Mouse (Mus musculus): ENCODE measurements around the gene Parp8.

The Parp8 gene

DNA sequence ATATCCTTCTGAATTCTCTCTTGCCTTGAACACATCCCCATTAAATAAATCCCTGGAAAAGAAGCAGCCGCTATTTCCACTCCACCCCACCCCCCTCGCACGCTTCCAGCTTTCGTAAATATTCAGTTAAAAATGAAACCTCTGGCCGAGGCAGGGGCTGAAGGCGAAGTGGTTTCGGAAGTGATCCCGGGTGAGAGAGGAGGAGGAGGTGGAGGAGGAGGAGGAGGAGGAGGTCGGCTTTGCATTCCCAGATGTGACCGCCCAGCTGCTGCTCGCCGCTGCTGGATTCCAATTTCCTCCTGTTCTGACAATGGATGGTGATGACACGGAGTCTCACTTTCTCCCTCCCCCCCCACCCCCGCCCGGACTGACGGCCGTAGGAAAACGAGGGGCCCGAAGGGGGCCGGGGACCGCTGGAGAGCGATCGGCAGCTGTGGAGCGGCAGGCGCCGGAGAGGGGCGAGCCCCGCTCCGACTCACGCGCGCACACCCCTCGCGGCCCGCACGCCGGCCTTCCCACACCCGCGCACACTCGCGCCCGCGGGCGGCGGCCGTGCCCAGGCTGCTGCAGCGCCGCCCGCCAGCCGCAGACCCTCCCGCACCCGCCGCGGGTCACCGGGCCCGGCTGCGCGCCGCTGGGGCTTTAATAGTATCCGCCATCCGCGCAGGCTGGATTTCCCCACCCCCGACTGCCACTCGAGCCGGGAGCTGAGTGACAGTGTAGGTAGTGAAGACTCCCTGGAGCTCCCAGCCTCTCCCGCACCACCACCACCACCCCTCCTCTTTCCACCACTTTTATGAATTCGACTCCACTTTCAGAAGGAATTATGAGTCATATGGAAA, at the start of gene Parp8:
Parp8 (minus strand) TSS at position 312 of the 842 bp plus-strand sequence.
- ATAC-seq (ENCODE audit: low TSS enrichment), result peak; percentile 80

GRCm38 (mm10) chr13:117062628-117063315, 37.4 kb upstream of the Parp8 start:
- no peak for ATAC-seq (ENCODE audit: low TSS enrichment)

DNA sequence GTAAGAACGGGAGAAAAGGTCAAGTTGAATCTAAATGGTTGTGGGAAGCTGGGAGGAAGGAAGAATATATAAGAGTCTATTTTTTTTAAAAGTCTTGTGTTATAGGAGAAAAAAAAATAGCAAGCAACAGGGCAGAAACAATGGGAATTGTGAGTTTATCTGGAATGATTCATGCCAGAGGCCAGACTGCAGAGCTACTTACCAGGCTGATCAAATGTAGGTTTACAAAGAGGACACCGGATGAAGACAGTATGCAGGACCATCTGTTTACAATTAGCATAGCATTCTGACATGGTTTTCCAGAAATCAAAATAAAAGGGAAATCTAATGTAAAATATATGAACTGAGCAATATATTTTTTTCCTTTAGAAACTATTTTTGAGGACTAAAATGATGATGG, 31.1 kb upstream of the Parp8 start:
- no peak for ATAC-seq (ENCODE audit: low TSS enrichment)

- ATAC-seq (ENCODE audit: low TSS enrichment), result no peak
Observed at GRCm38 (mm10) chr13:117054811-117055496, 29.6 kb upstream of the Parp8 start.

DNA sequence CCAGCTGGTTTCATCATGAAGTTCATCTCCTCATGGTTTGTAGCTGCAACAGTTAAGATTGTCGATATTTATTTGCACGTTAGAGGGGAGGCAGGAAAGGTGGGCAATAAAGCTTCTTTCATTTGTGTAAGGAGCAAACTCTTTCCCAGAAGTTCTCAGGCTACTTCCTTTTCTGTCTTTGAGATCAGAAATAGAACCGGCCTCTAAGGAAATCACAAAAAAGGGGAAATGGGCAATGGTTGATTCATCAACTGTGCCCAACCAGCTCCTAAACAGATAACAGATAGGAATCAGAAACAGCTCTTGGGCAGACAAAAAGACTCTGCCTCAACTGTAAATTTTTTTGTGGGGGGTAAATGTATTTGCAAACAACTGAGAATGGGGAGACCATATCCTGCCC, 27.4 kb upstream of the Parp8 start:
- no peak for ATAC-seq (ENCODE audit: low TSS enrichment)

DNA sequence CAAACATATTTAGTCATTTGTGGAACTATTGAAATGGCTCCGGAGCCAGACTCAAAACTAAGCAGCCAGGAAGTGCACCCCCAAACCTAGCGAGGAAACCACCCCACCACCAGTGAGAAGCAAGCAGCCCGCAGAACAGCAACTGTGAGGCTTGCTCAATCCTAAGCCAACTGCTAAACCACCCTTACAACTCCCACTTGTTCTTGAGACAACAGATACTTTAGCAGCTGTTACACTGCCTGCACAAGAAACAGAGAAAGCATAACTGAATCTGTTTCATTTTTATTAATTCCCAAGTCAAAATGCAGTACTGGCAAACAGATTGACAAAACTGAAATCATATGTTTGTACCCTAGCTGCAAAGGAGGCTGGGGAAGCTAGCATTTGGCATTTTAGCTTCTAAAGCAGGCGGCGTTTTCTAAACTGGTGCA, 23.2 kb upstream of the Parp8 start:
- peak; percentile 100 for ATAC-seq (ENCODE audit: low TSS enrichment)

- ATAC-seq (ENCODE audit: low TSS enrichment), result no peak
Observed at GRCm38 (mm10) chr13:117043567-117043966, 18.2 kb upstream of the Parp8 start.

DNA sequence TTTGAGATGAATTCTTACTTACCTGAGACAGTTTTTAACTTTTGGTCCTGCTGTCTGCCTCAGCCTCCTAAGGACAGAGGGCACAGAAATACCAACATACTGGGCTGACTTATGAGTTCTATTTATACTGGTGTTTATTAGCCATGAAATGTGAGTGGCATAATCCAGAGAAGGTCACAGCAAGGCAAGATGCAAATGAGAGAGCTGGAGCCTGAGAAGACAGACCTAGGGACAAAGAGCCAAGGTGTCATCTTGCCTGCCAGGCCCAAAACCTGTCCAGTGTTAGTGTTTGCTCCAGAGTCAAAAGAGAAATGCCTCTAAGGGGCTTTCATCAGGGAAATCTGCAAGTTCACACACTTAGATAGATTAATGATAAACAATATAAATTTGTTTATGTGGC, 15.7 kb upstream of the Parp8 start:
- no peak for ATAC-seq (ENCODE audit: low TSS enrichment)

- no peak for ATAC-seq (ENCODE audit: low TSS enrichment)
Observed at GRCm38 (mm10) chr13:117036277-117036676, 10.9 kb upstream of the Parp8 start.

DNA sequence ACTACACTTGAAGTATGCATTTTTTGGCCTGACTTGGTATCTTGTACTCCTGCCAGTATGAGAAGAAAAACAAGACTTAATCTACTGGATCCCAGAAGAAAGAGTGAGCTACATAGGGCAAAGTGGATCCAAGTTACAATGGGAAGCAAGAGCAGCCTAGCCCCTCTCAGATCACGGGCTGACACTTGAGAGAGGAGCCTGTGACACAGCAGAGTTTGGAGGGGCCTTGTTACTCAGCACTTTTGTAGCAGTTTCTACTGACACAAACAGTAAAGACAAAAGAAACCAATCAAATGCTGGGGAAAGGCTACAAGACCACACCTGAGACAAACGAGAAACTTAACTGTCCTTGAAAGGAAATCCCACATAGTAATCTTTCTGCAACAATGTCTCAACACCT, 9.8 kb upstream of the Parp8 start:
- no peak for ATAC-seq (ENCODE audit: low TSS enrichment)

GRCm38 (mm10) chr13:117034676-117035075, 9.3 kb upstream of the Parp8 start:
- no peak for ATAC-seq (ENCODE audit: low TSS enrichment)

GRCm38 (mm10) chr13:117033676-117034308, 8.5 kb upstream of the Parp8 start:
- no peak for ATAC-seq (ENCODE audit: low TSS enrichment)

- no peak for ATAC-seq (ENCODE audit: low TSS enrichment)
Observed at GRCm38 (mm10) chr13:117032402-117032801, 7.1 kb upstream of the Parp8 start.

DNA sequence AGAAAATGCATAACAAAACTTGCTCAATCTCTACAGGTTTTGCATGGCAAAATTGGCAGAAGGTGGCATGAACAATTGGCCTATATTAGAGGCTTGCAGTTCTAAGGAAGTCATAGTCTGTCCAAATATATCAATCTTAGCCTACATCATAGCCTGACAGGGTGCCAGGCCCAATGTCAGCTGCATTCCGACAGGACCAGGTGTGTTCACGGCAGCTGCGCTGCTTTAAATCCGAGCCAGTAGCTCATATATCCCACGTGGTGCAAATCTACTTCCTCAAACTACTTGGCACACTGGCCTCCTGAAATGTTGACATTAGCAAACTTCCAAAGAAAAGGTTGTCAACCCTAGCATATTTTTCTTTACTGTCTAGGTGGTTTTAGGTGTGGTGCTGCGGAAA, 6.2 kb upstream of the Parp8 start:
- ATAC-seq (ENCODE audit: low TSS enrichment), result no peak

GRCm38 (mm10) chr13:117028221-117028620, 2.9 kb upstream of the Parp8 start:
- no peak for ATAC-seq (ENCODE audit: low TSS enrichment)

- no peak for ATAC-seq (ENCODE audit: low TSS enrichment)
Observed at GRCm38 (mm10) chr13:117027336-117027735, 2.0 kb upstream of the Parp8 start.

DNA sequence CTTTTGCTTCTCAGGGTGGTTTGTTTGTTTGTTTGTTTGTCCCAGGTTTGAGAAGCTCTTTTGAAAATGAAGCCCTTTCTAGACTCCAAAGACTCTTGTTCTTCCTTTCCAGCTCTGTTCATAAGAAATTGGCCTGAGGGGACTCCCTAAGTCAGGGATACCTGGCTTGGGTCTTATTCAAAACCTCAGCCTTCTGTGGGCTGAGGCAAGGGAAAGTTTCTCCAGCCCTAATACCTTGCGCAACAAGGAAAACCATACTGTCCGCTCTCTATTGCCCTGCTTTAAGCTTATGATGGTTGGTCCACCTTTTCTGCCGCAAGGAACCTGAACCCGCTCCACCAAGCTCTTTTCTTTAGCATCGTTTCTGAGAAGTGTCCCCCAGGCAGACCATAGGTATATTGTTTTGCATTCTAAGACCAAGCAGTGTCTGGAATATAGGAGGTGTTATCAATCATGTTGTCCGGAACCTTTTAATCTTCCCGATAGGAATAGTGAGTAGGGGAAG, 991 bp upstream of the Parp8 start:
- ATAC-seq (ENCODE audit: low TSS enrichment), result no peak

DNA sequence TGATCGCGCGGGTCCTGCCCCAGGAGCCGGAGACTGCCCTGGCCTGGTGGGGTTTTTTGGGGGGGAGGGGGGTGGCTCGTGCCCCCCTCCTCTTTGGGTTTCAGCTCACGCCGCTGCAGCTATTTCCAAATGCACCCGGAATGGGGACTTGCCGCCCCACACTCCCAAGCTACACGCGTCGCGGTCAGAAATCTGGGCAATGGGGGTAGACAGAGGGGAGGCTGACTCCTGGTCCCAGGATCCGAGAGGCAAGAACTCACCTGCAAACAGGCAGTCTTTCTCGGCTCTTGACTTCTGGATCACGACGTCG, 466 bp downstream of the Parp8 start:
- peak; percentile 18 for ATAC-seq (ENCODE audit: low TSS enrichment)

GRCm38 (mm10) chr13:117024127-117024915, 1.0 kb downstream of the Parp8 start:
- peak; percentile 83 for ATAC-seq (ENCODE audit: low TSS enrichment)

DNA sequence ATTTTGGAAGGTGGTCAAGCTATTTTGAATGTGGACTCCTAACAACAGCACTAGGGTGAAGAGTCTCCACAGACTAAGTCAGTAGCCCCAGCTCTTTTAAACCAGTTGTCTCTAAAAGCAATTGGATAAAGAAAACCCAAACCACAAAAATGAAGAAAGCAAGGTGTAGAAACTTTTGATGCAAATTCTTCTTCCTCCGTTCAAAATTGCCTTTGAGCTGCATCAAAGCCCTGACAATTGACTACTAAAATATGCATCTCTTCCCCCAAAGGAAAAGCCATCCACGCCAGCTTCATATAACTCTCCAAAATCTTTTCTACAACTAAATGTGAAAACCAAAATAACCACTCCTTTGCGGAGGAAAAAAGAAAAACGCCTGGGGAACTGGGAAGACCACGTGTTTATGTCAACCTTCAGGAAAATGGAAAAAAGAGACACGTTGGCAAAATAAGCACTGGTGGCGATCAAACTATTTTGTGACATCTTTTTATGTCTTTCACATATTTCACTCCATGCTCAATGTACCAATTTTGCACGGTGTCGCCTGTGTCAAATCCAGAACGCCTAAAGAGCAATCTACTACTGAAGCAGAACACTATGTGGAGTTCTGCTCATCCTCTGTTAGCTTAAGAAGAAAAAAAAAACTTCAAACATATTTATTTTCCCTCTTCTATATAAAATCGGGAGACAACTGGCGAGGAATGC, 1.8 kb downstream of the Parp8 start:
- ATAC-seq (ENCODE audit: low TSS enrichment), result no peak

- no peak for ATAC-seq (ENCODE audit: low TSS enrichment)
Observed at GRCm38 (mm10) chr13:117020631-117021030, 4.7 kb downstream of the Parp8 start.

Measured in frontal cortex, adult (tissue).